Mouse (Mus musculus) fat pad, adult 2 months (tissue): Measurements from ENCODE around the gene Hyal2.

Experiments used
- DNase-seq: peaks from one replicate; pipeline ENCODE4 v3.0.0-alpha.2; 2011; ENCODE audit warnings: low read depth, low spot score; ENCODE audit errors: extremely low read depth

Hyal2 gene

DNA sequence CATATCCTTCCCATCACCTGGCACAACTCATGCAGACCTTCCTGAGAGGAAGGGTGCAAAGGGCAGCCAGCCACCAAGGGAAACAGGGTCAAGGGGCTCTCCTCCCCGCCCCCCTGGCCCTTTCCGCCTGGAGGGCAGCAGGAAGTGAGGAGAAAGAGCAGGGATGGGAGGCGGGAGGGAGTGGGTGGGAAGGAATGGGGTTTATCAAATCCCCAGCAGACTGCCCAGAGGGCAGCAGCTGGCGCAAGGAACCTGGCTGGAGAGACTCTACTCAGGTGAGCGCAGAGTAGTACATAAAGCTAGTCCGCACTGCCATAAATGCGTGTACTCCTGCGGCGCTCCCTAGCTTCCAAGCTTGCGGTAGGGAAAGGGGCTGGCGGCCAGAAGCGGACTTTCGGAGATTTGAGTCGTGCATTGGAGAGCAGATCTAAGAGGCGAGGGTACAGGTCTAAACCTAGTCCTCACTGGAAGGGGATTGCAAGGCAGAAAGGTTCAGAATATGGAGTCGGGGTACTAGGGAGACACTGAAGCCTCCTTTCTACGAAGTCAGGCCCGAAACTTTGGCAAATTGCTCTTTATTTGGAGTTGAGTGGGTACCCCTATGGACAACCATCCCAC is at the start of gene Hyal2:
TSS of gene Hyal2 (plus strand) at position 244 of the 618 bp plus-strand sequence.
- DNase-seq, result no peak

DNA sequence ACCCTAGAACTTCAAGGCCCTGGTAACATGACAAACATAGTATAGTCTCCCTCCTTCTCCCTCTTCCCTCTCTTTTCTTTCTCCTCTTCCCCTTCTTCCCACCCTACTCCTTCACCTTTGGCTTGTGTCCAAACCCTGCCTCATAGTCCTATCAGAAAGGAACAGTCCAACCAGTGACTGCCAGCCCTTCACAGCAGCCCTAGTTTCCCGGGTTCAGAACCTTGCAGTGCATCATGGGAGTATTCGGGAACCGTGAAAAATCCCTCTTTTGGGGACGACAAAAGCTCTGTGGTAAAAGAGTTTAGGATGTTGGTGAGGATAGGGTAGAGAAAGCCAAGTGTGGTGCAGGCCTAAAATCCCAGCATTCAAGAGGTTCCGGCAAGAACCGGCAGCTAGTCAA is 47.4 kb upstream of the Hyal2 start:
- DNase-seq, result no peak

GRCm38 (mm10) chr9:107521190-107521589 is 46.6 kb upstream of the Hyal2 start:
- no peak for DNase-seq

- DNase-seq, result no peak
Observed at GRCm38 (mm10) chr9:107521711-107522399, 45.9 kb upstream of the Hyal2 start.

- no peak for DNase-seq
Observed at GRCm38 (mm10) chr9:107522400-107522711, 45.4 kb upstream of the Hyal2 start.

GRCm38 (mm10) chr9:107526198-107527026 is 41.3 kb upstream of the Hyal2 start:
- DNase-seq, result no peak

- DNase-seq, result peak; percentile 99
Observed at GRCm38 (mm10) chr9:107533791-107534407, 33.8 kb upstream of the Hyal2 start, which contains the start of gene Tmem115. Gene Tmem115 (plus strand): TSS chr9:107533945.

DNA sequence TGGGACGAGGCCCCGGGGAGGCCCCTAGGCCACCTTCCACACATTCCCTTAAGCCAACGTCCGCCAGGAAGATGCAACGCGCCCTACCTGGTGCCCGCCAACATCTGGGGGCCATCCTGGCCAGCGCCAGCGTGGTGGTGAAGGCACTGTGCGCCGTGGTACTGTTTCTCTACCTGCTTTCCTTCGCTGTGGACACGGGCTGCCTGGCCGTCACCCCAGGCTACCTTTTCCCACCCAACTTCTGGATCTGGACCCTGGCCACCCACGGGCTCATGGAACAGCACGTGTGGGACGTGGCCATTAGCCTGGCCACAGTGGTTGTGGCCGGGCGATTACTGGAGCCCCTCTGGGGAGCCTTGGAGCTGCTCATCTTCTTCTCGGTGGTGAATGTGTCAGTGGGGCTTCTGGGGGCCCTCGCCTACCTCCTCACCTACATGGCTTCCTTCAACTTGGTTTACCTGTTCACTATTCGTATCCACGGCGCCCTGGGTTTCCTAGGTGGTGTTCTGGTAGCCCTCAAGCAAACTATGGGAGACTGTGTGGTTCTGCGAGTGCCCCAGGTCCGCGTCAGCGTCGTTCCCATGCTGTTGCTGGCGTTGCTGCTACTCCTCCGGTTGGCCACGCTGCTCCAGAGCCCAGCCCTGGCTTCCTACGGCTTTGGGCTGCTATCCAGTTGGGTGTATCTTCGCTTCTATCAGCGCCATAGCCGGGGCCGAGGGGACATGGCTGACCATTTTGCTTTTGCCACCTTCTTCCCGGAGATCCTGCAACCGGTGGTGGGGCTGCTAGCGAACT is 33.1 kb upstream of the Hyal2 start:
- DNase-seq, result no peak

DNA sequence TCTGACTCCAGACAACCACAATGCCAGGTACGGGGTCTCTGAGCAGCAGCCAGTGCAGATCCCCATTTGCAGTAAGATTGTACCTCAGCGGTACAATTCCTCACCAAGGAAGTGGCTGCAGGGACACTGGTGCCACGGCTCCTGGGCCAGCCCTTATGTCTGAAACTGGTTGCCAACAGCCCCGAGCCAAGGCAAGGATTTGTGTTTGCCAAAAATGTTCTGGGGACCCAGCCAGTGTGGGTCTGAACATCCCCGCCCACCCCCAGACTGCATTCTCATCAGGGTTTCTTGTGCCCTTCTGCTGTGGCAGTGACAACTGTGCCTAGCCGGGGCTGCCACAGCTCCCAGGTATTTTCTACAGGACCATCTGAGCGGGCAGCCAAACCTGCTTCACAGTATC is 29.5 kb upstream of the Hyal2 start:
- no peak for DNase-seq

- DNase-seq, result no peak
Observed at GRCm38 (mm10) chr9:107538711-107539110, 29.0 kb upstream of the Hyal2 start.

GRCm38 (mm10) chr9:107539940-107540339 is 27.8 kb upstream of the Hyal2 start:
- no peak for DNase-seq

DNA sequence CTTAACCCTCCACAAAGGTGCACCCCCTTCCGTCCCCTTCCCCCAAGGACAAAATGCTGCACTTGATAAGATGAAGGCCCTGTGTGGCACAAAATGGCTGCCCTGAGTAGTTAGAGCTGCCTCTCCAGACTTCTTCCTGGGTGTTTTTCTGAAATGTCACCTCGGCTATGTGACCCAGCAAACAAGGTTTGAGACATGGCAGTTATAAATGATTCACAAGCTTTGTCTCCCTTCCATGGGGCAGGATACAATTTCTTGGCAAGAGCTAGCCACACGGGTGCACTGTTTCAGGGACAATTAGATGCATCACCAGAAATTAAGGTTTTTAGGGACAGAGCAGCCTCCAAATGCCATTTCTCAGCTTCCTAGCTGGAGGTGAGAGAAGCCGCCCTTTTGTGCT is 27.3 kb upstream of the Hyal2 start:
- no peak for DNase-seq

- DNase-seq, result no peak
Observed at GRCm38 (mm10) chr9:107541005-107541404, 26.7 kb upstream of the Hyal2 start.

DNA sequence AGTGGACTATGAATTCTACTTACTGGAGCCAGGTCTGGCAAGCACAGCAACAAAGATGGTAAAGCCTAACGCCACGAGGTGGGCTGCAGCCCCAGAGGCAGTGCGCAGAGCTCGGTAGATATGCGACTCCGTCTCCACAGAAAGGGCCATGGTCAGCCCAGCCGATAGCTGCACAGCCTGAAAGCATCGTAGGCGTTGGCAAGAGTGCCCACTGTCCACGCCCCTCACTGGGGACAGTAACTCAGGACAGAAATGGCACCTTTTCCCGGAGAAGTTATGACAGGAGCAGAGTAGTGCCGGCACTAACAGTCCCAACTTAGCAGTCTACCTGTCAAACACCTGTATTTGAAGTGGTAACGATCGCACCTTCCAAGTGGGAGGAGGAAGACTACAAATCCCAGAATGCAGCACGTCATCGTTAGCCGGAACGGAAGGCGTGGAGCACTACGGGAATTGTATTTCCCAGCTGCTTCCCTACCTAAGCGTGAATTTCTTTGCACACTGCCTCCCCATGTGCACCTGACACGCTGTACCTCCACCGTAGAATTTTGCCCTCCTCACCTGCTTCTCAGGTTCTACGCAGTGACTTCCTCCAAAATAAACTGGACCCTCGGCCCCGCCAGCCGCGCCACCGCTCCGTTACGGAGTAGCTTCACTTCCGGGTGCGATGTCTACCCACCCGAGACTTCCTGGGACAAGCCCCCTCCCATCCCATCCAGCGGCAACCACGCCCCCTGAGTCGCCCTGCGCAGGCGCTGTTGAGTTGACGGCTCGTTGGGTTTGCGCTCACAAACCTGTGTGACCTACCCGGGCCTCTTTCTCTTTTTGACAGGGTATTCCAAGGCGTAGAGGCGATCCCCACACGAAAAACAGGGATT is 26.0 kb upstream of the Hyal2 start, which contains the start of the genes Cyb561d2 and Nprl2:
TSS of gene Cyb561d2 (minus strand) at position 720 of the 878 bp plus-strand sequence.
TSS of gene Nprl2 (plus strand) at position 753 of the 878 bp plus-strand sequence.
- DNase-seq, result peak; percentile 59

DNA sequence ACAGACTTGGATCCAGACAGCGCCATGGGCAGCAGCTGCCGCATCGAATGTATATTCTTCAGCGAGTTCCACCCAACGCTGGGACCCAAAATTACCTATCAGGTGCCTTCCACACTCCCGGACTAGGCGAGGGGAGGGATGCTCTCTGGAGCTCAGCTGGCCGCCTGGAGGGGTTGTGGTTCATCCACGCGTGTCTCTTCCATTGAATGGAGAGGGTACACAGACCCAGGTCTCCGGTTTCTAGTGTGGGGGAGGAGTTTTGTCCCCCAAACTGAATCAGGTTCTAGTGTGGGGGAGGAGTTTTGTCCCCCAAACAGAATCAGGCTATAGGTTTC is 25.4 kb upstream of the Hyal2 start:
- DNase-seq, result no peak

GRCm38 (mm10) chr9:107542721-107543120 is 25.0 kb upstream of the Hyal2 start:
- no peak for DNase-seq

- DNase-seq, result no peak
Observed at GRCm38 (mm10) chr9:107543299-107543698, 24.4 kb upstream of the Hyal2 start.

- DNase-seq, result no peak
Observed at GRCm38 (mm10) chr9:107544196-107544700, 23.5 kb upstream of the Hyal2 start.

DNA sequence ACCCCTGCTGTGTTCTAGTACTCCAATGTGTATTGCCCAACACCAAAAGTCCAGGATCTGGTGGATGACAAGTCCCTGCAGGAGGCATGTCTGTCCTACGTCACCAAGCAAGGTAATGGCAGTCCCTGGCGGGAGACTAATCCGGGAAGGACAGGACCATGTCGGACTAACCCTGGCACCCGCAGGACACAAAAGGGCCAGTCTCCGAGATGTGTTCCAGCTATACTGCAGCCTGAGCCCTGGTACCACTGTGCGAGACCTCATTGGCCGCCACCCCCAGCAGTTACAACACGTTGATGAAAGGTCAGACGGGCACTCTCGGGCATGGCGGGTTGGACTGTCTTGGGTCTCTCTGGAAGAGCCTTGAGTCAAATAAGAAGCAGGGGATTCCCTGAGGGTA is 23.0 kb upstream of the Hyal2 start:
- DNase-seq, result no peak
